Mouse (Mus musculus) CH12.LX (cell line): ENCODE measurements around the gene Phactr3.

Experiments
- BHLHE40 ChIP-seq: IDR thresholded peaks from 2 replicates; pipeline ENCODE4 v1.6.1; 2011; ENCODE audit warnings: mild to moderate bottlenecking, low read depth, low read length, improper control_type of control experiment
- CTCF ChIP-seq, 2 experiments: IDR thresholded peaks in 1 of 2; conservative IDR thresholded peaks in 1 of 2; 2 replicates each; pipeline ENCODE4 v1.5.1; 2011 to 2012; ENCODE audit warnings: low read depth in 2 of 2, low read length in 2 of 2, improper control_type of control experiment in 1 of 2, inconsistent platforms in 1 of 2, mild to moderate bottlenecking in 1 of 2, moderate library complexity in 1 of 2
- HCFC1 ChIP-seq: IDR thresholded peaks from 2 replicates; pipeline ENCODE4 v1.6.1; 2012; ENCODE audit warnings: low read depth, mild to moderate bottlenecking, inconsistent platforms, low read length, improper control_type of control experiment
- POLR2A ChIP-seq: IDR thresholded peaks from 2 replicates; pipeline ENCODE4 v1.6.1; 2011; ENCODE audit warnings: low read depth, mild to moderate bottlenecking, improper control_type of control experiment, low read length
- SIN3A ChIP-seq: IDR thresholded peaks from 2 replicates; pipeline ENCODE4 v1.6.1; 2012; ENCODE audit warnings: low read length, improper control_type of control experiment, inconsistent platforms
- USF1 ChIP-seq: IDR thresholded peaks from 2 replicates; pipeline ENCODE4 v1.6.1; 2014; ENCODE audit warnings: low read depth, mild to moderate bottlenecking, inconsistent platforms, low read length, improper control_type of control experiment
- USF2 ChIP-seq: conservative IDR thresholded peaks from 2 replicates; pipeline ENCODE4 v1.6.1; 2011; ENCODE audit warnings: low read depth, low read length, improper control_type of control experiment
- ZC3H11A ChIP-seq: IDR thresholded peaks from 2 replicates; pipeline ENCODE4 v1.6.1; 2012; ENCODE audit warnings: low read depth, mild to moderate bottlenecking, inconsistent platforms, low read length, improper control_type of control experiment

- TF ChIP-seq USF1 (no peak), ZC3H11A (no peak), CTCF (conservative IDR thresholded peaks at IDR 0.05 in 1 of 2, IDR thresholded peaks at IDR 0.05 in 1 of 2; ENCODE audit: low read depth in 2 of 2, low read length in 2 of 2) (no peak), POLR2A (no peak), USF2 (no peak), HCFC1 (no peak), BHLHE40 (no peak), SIN3A (no peak)
Measured at GRCm38 (mm10) chr2:178131011-178131410, 12.2 kb downstream of the Phactr3 start.
